8 mouse cellular contexts compared by ENCODE assay signal in the genomic region with DNA sequence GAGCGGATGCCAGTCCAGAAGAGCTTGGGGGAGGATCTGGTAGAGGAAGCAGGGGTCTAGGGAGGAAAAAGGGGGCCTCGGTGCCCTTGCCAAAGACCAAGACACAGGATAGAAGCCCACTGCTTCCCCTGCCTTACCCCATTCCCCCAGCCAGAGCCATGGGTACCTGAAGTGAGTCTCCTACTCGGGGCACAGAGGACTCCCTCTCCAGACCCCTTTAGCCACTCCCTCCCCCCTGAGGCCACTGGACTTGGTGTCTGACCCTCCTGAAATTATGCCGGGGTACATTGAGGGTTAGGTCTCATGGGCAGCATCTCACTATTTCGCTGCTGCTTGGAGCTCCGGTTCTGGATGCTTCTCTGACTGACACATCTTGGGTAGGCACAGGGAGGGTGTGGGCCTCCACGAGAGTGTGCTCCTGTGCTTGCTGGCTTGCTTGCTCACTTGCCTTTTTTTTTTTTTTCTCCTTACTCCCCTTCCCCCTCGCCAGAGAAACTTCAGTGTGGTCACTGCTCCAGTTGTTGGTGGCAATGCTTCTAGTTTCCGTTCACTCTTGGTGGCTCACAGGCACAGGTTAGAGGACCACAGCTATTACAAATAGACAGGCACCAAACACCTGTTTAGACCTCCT. TPM values are rescaled to one million over a fixed set of nuclear protein-coding genes. Genes with fewer than 3 reads are reported as not detected.
DNase-seq lines count a peak whose midpoint lies in the region; ATAC-seq and TF ChIP-seq lines count a peak whose summit lies in the region.
"Not testable (repeated sequence)": the region's sequence is repeated elsewhere in the genome, so short reads cannot be mapped to it uniquely, and the experiment has no call there.

No protein-coding gene starts in this region.

- not testable (repeated sequence) for H3K36me3 ChIP-seq in forebrain, embryonic 11.5 days (ENCODE audit: control insufficient read depth, insufficient read depth, low read length); heart, embryonic 14.5 days (ENCODE audit: control insufficient read depth, insufficient read depth, low read length); kidney, embryonic 14.5 days (ENCODE audit: control insufficient read depth, insufficient read depth, low read length); limb, embryonic 14.5 days (ENCODE audit: control insufficient read depth, insufficient read depth, low read length); midbrain, embryonic 15.5 days (replicated peaks)

- peak; percentile 62 for ATAC-seq in forebrain, embryonic 11.5 days (replicated peaks; ENCODE audit: low FRiP score)
- ATAC-seq in heart, embryonic 14.5 days (ENCODE audit: insufficient number of reproducible peaks, insufficient read depth, low FRiP score, low read depth) = peak; percentile 55
- peak; percentile 70 for ATAC-seq in kidney, embryonic 14.5 days (ENCODE audit: low FRiP score, low TSS enrichment)
- peak; percentile 25 for ATAC-seq in limb, embryonic 14.5 days (ENCODE audit: low FRiP score, low read depth)
- ATAC-seq in midbrain, embryonic 15.5 days (replicated peaks) = peak; percentile 62

- not testable (repeated sequence) for H3K4me2 ChIP-seq in forebrain, embryonic 11.5 days (ENCODE audit: low read depth, low read length, severe bottlenecking); kidney, embryonic 14.5 days (replicated peaks; ENCODE audit: low read depth, low read length)
- peak overlapping the region; percentile 51 for H3K4me2 ChIP-seq in heart, embryonic 14.5 days (ENCODE audit: low read length)
- 0 out of 2 replicates have a peak overlapping the region, but pooled peaks have one; percentile 30 for H3K4me2 ChIP-seq in limb, embryonic 14.5 days (replicated peaks; ENCODE audit: low read depth, low read length, severe bottlenecking)
- peak overlapping the region; percentile 35 for H3K4me2 ChIP-seq in midbrain, embryonic 15.5 days

- peak; percentile 59 for DNase-seq in 416B (ENCODE audit: low read depth)
- DNase-seq in brain, embryonic 14.5 days (ENCODE audit: low read depth) = peak; percentile 44
- peak; percentile 70 for DNase-seq in forebrain, embryonic 11.5 days (ENCODE audit: low spot score)
- not testable (repeated sequence) for DNase-seq in limb, embryonic 14.5 days (ENCODE audit: low spot score)
- peak; percentile 41 to 46 for DNase-seq in spleen, postnatal 36 days (ENCODE audit: low spot score in 2 of 2)

- not testable (repeated sequence) for H3K4me1 ChIP-seq in forebrain, embryonic 11.5 days (replicated peaks; ENCODE audit: control insufficient read depth, insufficient read depth, low read length); heart, embryonic 14.5 days (ENCODE audit: control insufficient read depth in 2 of 2, insufficient read depth in 2 of 2, low read length in 2 of 2); kidney, embryonic 14.5 days (ENCODE audit: control insufficient read depth, insufficient read depth, low read length); limb, embryonic 14.5 days (ENCODE audit: control insufficient read depth, insufficient read depth, low read length); midbrain, embryonic 15.5 days

- not testable (repeated sequence) for TF ChIP-seq POLR2A in brain, embryonic 14.5 days (IDR thresholded peaks at IDR 0.05; ENCODE audit: borderline replicate concordance, extremely low read depth, insufficient read depth, insufficient read length, poor library complexity, severe bottlenecking); limb, embryonic 14.5 days (IDR thresholded peaks at IDR 0.05; ENCODE audit: borderline replicate concordance, extremely low read depth, insufficient read depth, insufficient read length)

- H3K27ac ChIP-seq in forebrain, embryonic 11.5 days (ENCODE audit: low read depth, low read length); heart, embryonic 14.5 days (replicated peaks in 1 of 2; ENCODE audit: control insufficient read depth in 1 of 2, insufficient read depth in 1 of 2, low read depth in 2 of 2, low read length in 2 of 2); kidney, embryonic 14.5 days (ENCODE audit: low read depth, low read length); limb, embryonic 14.5 days (replicated peaks; ENCODE audit: low read depth, low read length); midbrain, embryonic 15.5 days: not testable (repeated sequence)

- H3K9me3 ChIP-seq in forebrain, embryonic 11.5 days (ENCODE audit: control insufficient read depth, low read length); heart, embryonic 14.5 days (ENCODE audit: control insufficient read depth, low read length); kidney, embryonic 14.5 days (ENCODE audit: control insufficient read depth, low read length); limb, embryonic 14.5 days (ENCODE audit: control insufficient read depth, low read length); midbrain, embryonic 15.5 days: not testable (repeated sequence)

- not testable (repeated sequence) for H3K9ac ChIP-seq in forebrain, embryonic 11.5 days (ENCODE audit: low read length); heart, embryonic 14.5 days (ENCODE audit: low read length); kidney, embryonic 14.5 days (ENCODE audit: low read depth, low read length); limb, embryonic 14.5 days (ENCODE audit: low read depth, low read length, severe bottlenecking); midbrain, embryonic 15.5 days

- not testable (repeated sequence) for H3K27me3 ChIP-seq in forebrain, embryonic 11.5 days (ENCODE audit: control insufficient read depth, insufficient read depth, low read length); heart, embryonic 14.5 days (ENCODE audit: control insufficient read depth, insufficient read depth, low read length); kidney, embryonic 14.5 days (ENCODE audit: control insufficient read depth, insufficient read depth, low read length); limb, embryonic 14.5 days (ENCODE audit: control insufficient read depth, insufficient read depth, low read length); midbrain, embryonic 15.5 days (replicated peaks)

- not testable (repeated sequence) for H3K4me3 ChIP-seq in forebrain, embryonic 11.5 days (ENCODE audit: low read depth, low read length); kidney, embryonic 14.5 days (ENCODE audit: low read length); limb, embryonic 14.5 days (replicated peaks; ENCODE audit: low read length)
- peak overlapping the region in 1 of 2 experiments; percentile 51; a peak in 1 of 4 replicates for H3K4me3 ChIP-seq in heart, embryonic 14.5 days (ENCODE audit: control insufficient read depth in 1 of 2, insufficient read depth in 1 of 2, low read depth in 1 of 2, low read length in 2 of 2)
- peak overlapping the region; percentile 53; the same call in 1 of the 2 replicates for H3K4me3 ChIP-seq in midbrain, embryonic 15.5 days

- not testable (repeated sequence) for TF ChIP-seq CTCF in brain, embryonic 14.5 days (IDR thresholded peaks at IDR 0.05; ENCODE audit: borderline replicate concordance, extremely low read depth, insufficient read depth, insufficient read length)

- WGBS in forebrain, embryonic 11.5 days = 79% methylated on average over 6 of the region's 9 CpGs
- WGBS in heart, embryonic 14.5 days = 66% methylated on average over 6 of the region's 9 CpGs
- WGBS in kidney, embryonic 14.5 days = 91% methylated on average over 6 of the region's 9 CpGs
- 73% methylated on average over 6 of the region's 9 CpGs for WGBS in limb, embryonic 14.5 days
- WGBS in midbrain, embryonic 15.5 days = 81% methylated on average over 7 of the region's 9 CpGs

RNA-seq across cellular contexts. Expression of a gene that starts 32.5 kb away (rescaled TPM):
- 42.9 and 44.4 TPM in 2 replicates for polyA plus RNA-seq in brain, embryonic 14.5 days (2012; rRNA removed)
- 27.7 and 29.2 TPM in 2 replicates for polyA plus RNA-seq in forebrain, embryonic 11.5 days (2014; fragmentation: Nextera tagmentation; extraction: Ambion mirVana)
- polyA plus RNA-seq in heart, embryonic 14.5 days (2014; fragmentation: Nextera tagmentation; extraction: Ambion mirVana) = 16.2 and 16.8 TPM in 2 replicates
- polyA plus RNA-seq in kidney, embryonic 14.5 days (2014; fragmentation: Nextera tagmentation; extraction: Ambion mirVana) = 18.7 and 35.9 TPM in 2 replicates
- 40.5 and 42.3 TPM in 2 replicates for polyA plus RNA-seq in limb, embryonic 14.5 days (2012; rRNA removed)
- 23.6 and 24.6 TPM in 2 replicates for polyA plus RNA-seq in limb, embryonic 14.5 days (2014; fragmentation: Nextera tagmentation; extraction: Ambion mirVana)
- 16.9 and 18.4 TPM in 2 replicates for polyA plus RNA-seq in midbrain, embryonic 15.5 days (2015; fragmentation: Nextera tagmentation; extraction: Ambion mirVana)
